Mouse (Mus musculus) c-Kit-positive CD71-negative TER-119-negative erythroid progenitor cells, embryonic 14.5 days (primary cell): ENCODE results near the gene Ppm1f.
"Not testable (repeated sequence)": the region's sequence is repeated elsewhere in the genome, so short reads cannot be mapped to it uniquely, and the experiment has no call there.

Experiments used
- DNase-seq: peaks from one replicate; pipeline ENCODE4 v3.0.0-alpha.2; 2013; ENCODE audit warnings: low read depth

The Ppm1f gene

GRCm38 (mm10) chr16:16911641-16912597, 15.7 kb downstream of the Ppm1f start:
- DNase-seq, result peak; percentile 53

GRCm38 (mm10) chr16:16913440-16913839, 17.2 kb downstream of the Ppm1f start:
- DNase-seq, result no peak

DNA sequence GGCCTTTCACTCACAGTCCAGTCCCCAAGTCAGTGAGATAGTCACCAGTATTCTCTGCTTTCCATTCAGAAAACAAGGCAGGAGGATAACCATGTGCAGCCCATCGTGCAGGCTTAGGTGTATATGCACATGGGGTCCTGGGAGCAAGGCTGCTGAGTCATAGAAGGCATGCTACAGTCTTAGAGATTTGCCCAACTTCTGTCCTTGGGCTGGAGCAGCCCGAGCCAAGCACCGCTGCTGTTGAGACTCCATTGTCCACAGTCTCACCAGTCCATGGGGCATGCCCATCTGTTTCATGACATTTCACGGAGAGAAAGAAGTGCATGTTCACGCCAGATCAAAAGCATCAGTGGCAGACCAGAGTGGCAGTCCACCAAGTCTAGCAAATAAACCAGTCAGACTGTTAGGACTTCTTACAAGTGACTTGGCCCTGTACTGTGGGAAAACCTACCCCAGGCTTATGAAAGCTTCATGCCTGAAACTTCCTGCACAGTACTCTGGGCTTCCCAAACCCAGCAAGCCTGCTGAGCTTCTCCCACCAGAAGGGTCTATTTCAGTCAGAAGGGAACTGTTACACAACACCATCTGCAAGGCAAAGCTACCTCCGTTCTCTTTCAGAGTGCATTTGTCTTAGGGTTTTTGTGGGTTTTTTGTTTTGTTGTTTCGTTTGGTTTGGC, 22.3 kb downstream of the Ppm1f start:
- DNase-seq, result no peak

DNA sequence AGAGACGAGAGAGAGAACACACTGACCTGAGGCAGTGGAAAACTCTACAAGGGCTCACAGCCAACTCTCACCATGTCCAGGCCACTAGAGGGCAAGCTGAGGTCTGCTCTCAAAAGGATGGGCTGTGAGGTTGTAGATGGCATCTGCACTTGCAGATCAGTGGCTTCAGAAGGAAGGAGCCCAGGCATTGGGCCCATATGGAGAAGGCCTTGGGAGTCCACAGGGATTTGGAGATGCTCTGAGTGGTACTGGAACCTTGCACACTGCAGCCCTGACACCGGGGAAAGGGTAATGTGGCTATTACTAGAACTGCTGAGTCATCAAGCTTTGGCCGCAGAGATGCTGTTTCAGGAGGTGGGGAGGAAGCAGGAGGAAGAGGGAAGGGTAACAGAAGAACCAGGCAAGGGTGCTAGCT, 24.8 kb downstream of the Ppm1f start:
- DNase-seq, result no peak

DNA sequence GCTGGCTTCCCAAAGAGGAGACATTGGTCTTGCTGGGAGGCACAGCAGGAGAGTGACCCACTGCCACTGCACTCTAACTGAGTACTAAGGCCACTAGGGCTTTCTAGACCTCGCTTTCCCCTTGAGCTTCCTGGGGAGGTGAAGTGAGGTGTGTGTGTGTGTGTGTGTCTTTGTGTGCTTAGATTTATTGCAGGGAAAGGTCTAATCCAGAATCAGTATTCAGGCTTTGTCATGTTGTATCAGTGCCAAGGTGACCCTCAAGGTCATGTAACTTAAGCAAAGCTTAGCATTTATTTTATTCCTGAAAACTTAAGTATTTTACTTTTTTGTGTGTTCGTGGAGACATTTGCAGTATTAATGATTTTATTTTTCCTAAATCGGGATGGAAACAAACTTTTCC, 28.2 kb downstream of the Ppm1f start:
- DNase-seq, result no peak

GRCm38 (mm10) chr16:16926536-16926935, 30.3 kb downstream of the Ppm1f start:
- no peak for DNase-seq

DNA sequence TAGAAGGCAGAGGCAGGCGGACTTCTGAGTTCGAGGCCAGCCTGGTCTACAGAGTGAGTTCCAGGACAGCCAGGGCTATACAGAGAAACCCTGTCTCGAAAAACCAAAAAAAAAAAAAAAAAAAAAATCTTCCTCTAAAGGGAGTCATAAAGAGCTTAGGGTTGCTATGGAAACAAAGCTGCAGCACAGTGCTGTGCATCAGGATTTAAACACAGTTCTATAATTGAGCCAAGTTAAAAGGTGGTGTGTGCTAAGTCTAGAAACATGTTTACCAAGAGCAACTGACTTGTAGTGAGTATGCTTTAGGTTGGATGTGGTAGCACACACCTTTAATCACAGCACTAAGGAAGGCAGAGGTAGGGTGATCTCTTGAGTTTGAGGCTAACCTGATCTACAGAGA, 32.6 kb downstream of the Ppm1f start:
- not testable (repeated sequence) for DNase-seq

- DNase-seq, result no peak
These were observed 34.1 kb downstream of the Ppm1f start for GRCm38 (mm10) chr16:16930326-16930725.

DNA sequence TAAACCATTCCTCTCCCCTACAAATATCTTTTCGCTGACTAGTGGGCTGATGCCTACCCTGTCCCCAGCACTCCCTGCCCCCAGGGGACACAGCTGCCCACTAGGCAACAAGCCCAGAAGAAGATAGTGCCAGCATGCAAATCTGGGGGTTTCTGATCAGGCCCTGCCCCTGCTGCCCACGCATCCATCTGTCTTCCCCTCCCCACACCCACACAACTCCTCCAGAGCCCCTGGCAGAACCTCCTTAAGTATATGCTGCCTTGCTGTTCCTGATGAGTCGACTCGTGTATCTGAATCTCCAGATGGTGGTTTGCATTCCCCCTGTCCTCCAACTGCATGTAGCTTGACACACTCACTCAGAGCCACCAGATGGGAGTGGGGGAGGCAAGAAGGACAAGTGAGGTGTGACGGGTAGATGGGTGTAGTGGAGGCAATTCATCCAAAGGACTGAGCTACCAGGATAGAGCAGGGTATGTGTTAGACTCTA, 34.6 kb downstream of the Ppm1f start:
- DNase-seq, result peak; percentile 8

GRCm38 (mm10) chr16:16939543-16939942, 43.3 kb downstream of the Ppm1f start:
- no peak for DNase-seq

DNA sequence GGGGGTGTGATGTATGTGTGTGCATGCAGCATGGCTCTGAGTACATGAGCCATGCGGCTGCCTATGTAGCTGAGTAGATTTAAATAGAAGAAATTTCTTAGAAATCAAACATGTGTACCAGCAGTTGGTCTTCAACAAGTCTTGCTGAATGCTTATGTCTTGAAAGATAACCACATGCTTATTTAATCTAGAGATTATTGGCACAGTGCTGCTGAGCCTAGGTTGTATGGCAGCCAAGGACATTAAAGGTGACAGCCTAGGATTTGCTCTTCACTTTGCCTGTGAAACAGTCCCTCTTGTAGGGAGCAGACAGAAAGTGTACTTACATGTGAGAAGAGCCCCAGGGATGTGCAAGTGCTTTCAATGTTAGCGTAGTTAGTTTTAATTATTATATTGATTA, 44.8 kb downstream of the Ppm1f start:
- no peak for DNase-seq

DNA sequence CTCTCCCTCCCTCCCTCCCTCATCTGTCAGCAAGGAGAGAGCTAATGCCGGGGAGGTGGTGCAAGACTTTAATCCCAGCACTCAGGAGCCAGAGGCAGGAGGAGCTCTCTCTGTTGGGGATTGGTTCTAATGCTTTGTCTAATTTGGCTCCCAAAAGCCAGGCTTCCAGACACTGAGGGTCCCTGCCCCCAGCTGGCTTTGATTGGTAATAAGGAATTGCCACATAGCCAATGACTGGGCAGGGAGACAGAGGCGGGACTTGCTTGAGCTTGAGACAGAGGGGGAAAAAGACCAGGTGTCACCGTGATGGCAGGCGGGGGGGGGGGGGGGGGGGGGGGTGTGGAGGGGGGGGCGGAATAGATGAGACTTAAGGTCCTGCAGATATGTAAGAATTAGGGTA, 62.3 kb downstream of the Ppm1f start:
- DNase-seq, result no peak

- no peak for DNase-seq
These were observed 63.6 kb downstream of the Ppm1f start for GRCm38 (mm10) chr16:16959907-16960306.

DNA sequence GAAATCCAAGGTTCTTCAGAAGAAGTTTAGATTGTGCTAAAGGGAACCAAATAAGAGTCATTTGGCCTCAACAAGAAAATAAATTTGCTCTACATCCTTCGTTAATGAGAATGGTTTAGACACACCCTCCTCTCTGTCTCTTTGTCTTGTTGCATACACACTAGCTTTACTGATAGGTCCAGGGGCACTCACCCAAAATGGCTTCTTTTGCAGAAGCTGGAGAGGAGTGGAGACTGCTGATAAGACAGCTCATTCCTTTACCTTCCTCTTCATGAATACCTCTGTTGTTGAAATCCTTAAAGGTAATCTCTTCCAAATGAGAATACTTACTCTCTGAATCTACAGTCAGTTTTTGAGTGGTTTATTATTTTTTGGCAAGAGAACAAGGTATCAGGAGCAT, 68.9 kb downstream of the Ppm1f start:
- DNase-seq, result no peak

DNA sequence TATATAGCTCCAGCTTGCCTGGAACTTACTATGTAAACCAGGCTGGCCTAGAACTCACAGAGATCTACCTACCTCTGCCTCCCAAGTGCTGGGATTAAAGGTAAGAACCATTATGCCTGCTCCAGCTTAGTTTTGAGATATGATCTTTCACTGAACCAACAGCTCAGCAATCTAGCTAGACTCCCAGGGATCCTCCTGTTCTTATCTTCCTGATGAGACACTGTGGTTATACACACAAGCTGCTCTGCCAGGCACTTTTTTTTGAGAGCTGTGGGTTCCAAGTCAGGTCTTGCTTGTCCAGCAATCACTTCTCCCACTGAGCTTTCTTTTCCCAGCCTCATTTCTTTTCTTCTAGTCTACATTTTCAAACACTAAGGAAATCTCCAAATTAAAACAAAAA, 70.0 kb downstream of the Ppm1f start:
- no peak for DNase-seq
